Mouse (Mus musculus): ENCODE measurements around the gene Arhgef25.

GRCm38 (mm10) chr10:127166771-127167613 is 22.9 kb downstream of the Arhgef25 start:
- no peak for TF ChIP-seq POLR2A (IDR thresholded peaks at IDR 0.05; ENCODE audit: borderline replicate concordance, extremely low read depth, low read depth, low read length)
- no peak for TF ChIP-seq CTCF (IDR thresholded peaks at IDR 0.05; ENCODE audit: insufficient read depth, low read length)
